Mouse (Mus musculus): ENCODE measurements around the gene Kcnk2.

- TF ChIP-seq CTCF (IDR thresholded peaks at IDR 0.05; ENCODE audit: insufficient read depth, low read depth, low read length) (no peak), POLR2A (IDR thresholded peaks at IDR 0.05; ENCODE audit: insufficient read depth, low read depth, low read length) (no peak)
Observed at GRCm38 (mm10) chr1:189345166-189345565, 56.9 kb downstream of the Kcnk2 start.
